Mouse (Mus musculus): ENCODE data around the gene Polr2l. TPM values are rescaled to one million over a fixed set of nuclear protein-coding genes. Genes with fewer than 3 reads are reported as not detected.
A peak's percentile ranks its signal among the peaks of the same experiment; 100 is the strongest.

Gene Polr2l
- polyA plus RNA-seq, 1 experiment from 2014 or later: 72.9 TPM

DNA sequence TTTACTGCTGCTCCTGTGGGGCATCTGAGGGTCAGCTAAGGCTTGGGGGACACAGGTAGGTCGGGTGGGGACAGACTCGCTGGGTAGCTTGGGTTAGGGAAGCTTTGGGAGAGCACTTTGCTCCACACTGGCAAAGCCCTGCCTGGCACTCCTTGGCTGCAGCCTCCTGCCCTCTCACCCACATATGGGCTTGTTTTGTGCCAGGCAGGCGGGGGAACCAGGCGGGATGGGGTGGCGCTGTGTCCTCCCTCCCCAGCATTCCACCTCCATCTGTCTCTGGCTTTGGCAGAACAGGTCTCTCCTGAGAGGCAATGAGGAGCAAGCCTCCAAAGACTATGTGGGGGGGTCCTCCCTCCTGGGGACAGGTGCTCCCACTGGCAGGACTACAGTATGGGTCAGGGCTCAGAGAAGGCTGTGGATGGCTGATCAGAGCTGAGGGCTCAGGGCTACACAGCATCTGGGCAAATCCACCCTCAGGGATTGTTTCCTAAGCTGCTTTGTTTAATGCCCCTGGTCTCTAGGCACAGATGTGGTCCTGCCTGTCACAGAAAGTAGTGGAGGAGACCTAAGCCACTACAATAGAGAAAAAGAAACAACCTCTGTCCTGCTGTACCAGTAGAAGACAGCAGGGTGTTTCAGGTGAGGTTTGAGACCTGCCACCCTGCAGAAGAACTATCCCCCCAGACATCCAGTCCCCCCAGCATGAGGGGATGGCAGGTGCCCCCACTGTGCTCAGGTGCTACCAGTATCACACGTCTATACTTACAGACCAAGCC, 42.0 kb downstream of the Polr2l start:
- no peaks in the 10 kb centered on the region for H3K27me3 ChIP-seq (ENCODE audit: control insufficient read depth, insufficient read depth, low read length)
- ATAC-seq (replicated peaks; ENCODE audit: insufficient number of reproducible peaks, low FRiP score, low TSS enrichment): no peak
- WGBS (ENCODE audit: insufficient replicate concordance): 83% methylated on average over 6 of the region's 6 CpGs
- H3K36me3 ChIP-seq (ENCODE audit: control insufficient read depth, insufficient read depth, low read length): 0 out of 2 replicates have a peak, but pooled peaks cover 8% of the 10 kb centered on the region
- no peak overlapping the region for H3K4me3 ChIP-seq (ENCODE audit: low read depth, low read length)
- H3K9ac ChIP-seq (ENCODE audit: low read depth, low read length): no peak overlapping the region
- H3K4me1 ChIP-seq (ENCODE audit: control insufficient read depth, insufficient read depth, low read length): peaks cover 41% of the 10 kb centered on the region
- no peak overlapping the region for H3K4me2 ChIP-seq
- no peak overlapping the region for H3K27ac ChIP-seq (ENCODE audit: low read depth, low read length)
- H3K9me3 ChIP-seq (replicated peaks; ENCODE audit: control insufficient read depth, low read length): no peaks in the 10 kb centered on the region

DNA sequence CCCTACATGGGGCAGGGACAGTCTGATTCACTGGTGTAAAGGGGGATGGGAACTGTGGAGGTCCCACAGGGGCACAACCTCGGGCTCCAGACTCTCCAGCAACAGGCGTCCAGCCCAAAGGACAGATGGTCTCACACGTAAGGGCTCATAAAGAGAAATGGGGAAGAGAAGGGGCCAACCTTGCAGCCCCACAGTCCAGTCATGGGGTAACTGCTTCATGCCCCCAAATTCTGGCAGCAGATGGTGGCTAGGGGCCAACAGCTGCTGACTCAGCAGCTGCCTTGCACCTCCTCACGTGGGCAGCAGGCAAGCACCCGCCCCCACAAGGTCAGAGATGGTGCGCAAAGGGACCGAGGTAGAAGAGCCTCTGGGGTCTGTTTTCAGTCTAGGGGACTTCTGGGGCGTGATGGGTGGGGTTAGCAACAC, 42.7 kb downstream of the Polr2l start:
- 85% methylated on average over 8 of the region's 8 CpGs for WGBS (ENCODE audit: insufficient replicate concordance)
- H3K4me3 ChIP-seq (ENCODE audit: low read depth, low read length): no peak overlapping the region
- no peak overlapping the region for H3K27ac ChIP-seq (ENCODE audit: low read depth, low read length)
- peaks cover 41% of the 10 kb centered on the region for H3K4me1 ChIP-seq (ENCODE audit: control insufficient read depth, insufficient read depth, low read length)
- no peak overlapping the region for H3K4me2 ChIP-seq
- H3K27me3 ChIP-seq (ENCODE audit: control insufficient read depth, insufficient read depth, low read length): no peaks in the 10 kb centered on the region
- 0 out of 2 replicates have a peak, but pooled peaks cover 8% of the 10 kb centered on the region for H3K36me3 ChIP-seq (ENCODE audit: control insufficient read depth, insufficient read depth, low read length)
- no peak overlapping the region for H3K9ac ChIP-seq (ENCODE audit: low read depth, low read length)
- no peak for ATAC-seq (replicated peaks; ENCODE audit: insufficient number of reproducible peaks, low FRiP score, low TSS enrichment)
- H3K9me3 ChIP-seq (replicated peaks; ENCODE audit: control insufficient read depth, low read length): no peaks in the 10 kb centered on the region

DNA sequence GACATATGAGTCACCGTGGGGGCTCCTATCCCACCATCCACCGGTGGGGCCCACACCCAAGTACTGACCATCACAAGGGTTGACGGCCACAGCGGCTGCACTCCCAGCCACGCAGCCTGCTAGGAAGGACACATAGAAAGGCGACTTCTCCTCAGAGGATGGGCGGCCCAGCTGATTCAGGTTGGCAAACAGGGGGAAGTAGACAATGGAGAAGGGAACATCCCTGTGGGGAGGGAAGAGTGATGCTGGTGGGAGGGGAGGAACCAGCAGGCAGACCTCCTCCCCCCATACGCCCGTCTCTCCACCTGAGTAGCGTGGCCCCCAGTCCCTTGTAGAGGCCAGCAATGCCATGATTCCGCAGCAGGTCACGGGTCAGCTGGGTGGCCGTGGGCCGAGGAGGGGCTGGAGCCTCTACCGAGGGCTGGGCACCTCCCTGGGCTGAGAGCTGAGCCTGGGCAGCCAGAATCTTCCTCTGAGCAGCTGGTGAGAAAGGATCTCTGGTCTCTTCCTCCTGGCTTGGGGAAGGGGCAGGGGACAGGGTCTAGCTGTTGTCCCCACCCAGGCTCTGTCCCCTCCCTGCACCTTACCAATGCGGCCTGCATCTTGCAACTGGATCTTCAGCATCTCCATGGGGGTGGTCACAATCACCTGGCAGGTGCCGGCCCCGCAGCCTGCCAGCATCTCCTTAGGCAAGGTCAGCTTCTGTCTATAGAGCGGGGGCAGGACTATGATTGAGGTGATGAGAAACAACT, 43.3 kb downstream of the Polr2l start:
- 93% methylated on average over 19 of the region's 19 CpGs for WGBS (ENCODE audit: insufficient replicate concordance)
- 0 out of 2 replicates have a peak, but pooled peaks cover 8% of the 10 kb centered on the region for H3K36me3 ChIP-seq (ENCODE audit: control insufficient read depth, insufficient read depth, low read length)
- ATAC-seq (replicated peaks; ENCODE audit: insufficient number of reproducible peaks, low FRiP score, low TSS enrichment): no peak
- no peak overlapping the region for H3K9ac ChIP-seq (ENCODE audit: low read depth, low read length)
- no peaks in the 10 kb centered on the region for H3K27me3 ChIP-seq (ENCODE audit: control insufficient read depth, insufficient read depth, low read length)
- no peak overlapping the region for H3K4me2 ChIP-seq
- H3K9me3 ChIP-seq (replicated peaks; ENCODE audit: control insufficient read depth, low read length): no peaks in the 10 kb centered on the region
- no peak overlapping the region for H3K4me3 ChIP-seq (ENCODE audit: low read depth, low read length)
- H3K4me1 ChIP-seq (ENCODE audit: control insufficient read depth, insufficient read depth, low read length): peaks cover 39% of the 10 kb centered on the region
- H3K27ac ChIP-seq (ENCODE audit: low read depth, low read length): no peak overlapping the region

DNA sequence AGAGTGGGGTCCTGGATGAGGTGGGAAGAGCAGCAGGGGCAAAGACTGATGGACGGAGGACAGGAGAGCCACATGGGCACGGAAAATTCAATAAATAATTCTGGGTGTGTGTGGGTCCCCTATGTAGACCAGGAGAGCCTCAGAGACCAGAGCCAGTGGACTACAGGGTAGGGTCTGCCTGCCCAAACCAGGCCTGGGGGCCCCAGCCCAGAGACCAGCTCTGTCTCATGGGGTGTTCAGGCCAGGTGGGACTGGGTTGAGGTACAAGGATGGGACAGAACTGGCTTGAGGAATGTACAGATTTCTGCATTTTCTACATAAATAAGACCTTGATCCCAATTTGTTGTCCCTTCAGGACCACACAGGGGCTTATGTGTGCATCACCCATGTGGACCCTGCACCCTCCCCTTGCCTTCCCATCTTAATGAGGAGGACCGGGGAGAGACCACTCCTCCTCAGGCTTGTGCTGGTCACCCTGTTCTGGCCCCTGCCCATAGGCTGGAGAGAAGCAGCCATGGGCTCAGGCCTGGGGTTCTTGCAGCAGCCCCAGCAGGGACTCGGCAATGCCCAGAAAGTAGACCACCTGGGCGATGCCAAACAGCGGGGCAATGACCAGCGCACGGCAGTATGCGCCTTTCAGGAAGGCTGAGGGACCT, 44.2 kb downstream of the Polr2l start:
- no peak for ATAC-seq (replicated peaks; ENCODE audit: insufficient number of reproducible peaks, low FRiP score, low TSS enrichment)
- WGBS (ENCODE audit: insufficient replicate concordance): 92% methylated on average over 9 of the region's 9 CpGs
- H3K36me3 ChIP-seq (ENCODE audit: control insufficient read depth, insufficient read depth, low read length): 0 out of 2 replicates have a peak, but pooled peaks cover 8% of the 10 kb centered on the region
- H3K4me2 ChIP-seq: no peak overlapping the region
- H3K9me3 ChIP-seq (replicated peaks; ENCODE audit: control insufficient read depth, low read length): no peaks in the 10 kb centered on the region
- H3K27ac ChIP-seq (ENCODE audit: low read depth, low read length): peak overlapping the region; percentile 71
- H3K27me3 ChIP-seq (ENCODE audit: control insufficient read depth, insufficient read depth, low read length): no peaks in the 10 kb centered on the region
- H3K4me3 ChIP-seq (ENCODE audit: low read depth, low read length): no peak overlapping the region
- H3K4me1 ChIP-seq (ENCODE audit: control insufficient read depth, insufficient read depth, low read length): peaks cover 41% of the 10 kb centered on the region
- no peak overlapping the region for H3K9ac ChIP-seq (ENCODE audit: low read depth, low read length)

DNA sequence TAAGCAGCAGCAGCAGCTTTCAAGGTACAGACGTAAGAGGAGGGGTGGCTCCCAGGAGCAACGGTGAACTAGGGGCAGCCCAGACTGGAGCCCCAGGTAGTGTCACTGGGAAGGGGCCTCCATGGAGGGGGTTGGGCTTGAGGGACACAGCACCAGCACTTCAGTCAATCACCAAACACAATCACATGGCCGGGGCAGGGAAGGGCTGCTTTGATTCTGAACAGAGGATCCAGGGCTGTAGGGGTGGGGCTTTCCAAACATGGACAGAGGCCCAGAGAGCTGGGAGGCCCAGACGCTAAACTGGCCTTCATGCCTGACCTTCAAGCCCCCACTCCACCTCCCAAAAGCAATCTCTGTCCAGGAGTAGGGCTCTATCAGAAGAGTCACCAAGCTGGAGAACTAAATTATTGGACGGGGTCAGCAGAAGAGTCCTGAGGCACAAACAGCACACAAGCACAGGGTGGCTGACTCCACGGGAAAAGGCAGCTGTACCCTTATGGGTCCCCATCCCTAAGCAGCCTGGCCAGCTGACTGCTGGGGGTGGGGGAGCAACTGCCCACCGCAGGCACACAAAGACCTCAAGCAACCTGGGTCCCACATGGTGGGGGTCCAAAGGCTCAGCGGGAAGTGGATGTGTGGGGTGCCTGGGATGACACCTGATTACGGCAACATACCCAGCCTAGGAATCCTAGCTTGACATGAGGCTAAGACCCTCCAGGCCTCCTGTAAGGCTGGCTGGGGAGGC, 44.9 kb downstream of the Polr2l start:
- peaks cover 37% of the 10 kb centered on the region for H3K4me1 ChIP-seq (ENCODE audit: control insufficient read depth, insufficient read depth, low read length)
- H3K9ac ChIP-seq (ENCODE audit: low read depth, low read length): peak overlapping the region; percentile 39; the same call in 1 of the 2 replicates
- H3K9me3 ChIP-seq (replicated peaks; ENCODE audit: control insufficient read depth, low read length): no peaks in the 10 kb centered on the region
- peak overlapping the region; percentile 35 for H3K4me2 ChIP-seq
- peak overlapping the region; percentile 16; the same call in 1 of the 2 replicates for H3K4me3 ChIP-seq (ENCODE audit: low read depth, low read length)
- peak overlapping the region; percentile 71 for H3K27ac ChIP-seq (ENCODE audit: low read depth, low read length)
- 49% methylated on average over 9 of the region's 9 CpGs for WGBS (ENCODE audit: insufficient replicate concordance)
- ATAC-seq (replicated peaks; ENCODE audit: insufficient number of reproducible peaks, low FRiP score, low TSS enrichment): peak; percentile 44; the same call in 1 of the 2 replicates
- 0 out of 2 replicates have a peak, but pooled peaks cover 8% of the 10 kb centered on the region for H3K36me3 ChIP-seq (ENCODE audit: control insufficient read depth, insufficient read depth, low read length)
- no peaks in the 10 kb centered on the region for H3K27me3 ChIP-seq (ENCODE audit: control insufficient read depth, insufficient read depth, low read length)

DNA sequence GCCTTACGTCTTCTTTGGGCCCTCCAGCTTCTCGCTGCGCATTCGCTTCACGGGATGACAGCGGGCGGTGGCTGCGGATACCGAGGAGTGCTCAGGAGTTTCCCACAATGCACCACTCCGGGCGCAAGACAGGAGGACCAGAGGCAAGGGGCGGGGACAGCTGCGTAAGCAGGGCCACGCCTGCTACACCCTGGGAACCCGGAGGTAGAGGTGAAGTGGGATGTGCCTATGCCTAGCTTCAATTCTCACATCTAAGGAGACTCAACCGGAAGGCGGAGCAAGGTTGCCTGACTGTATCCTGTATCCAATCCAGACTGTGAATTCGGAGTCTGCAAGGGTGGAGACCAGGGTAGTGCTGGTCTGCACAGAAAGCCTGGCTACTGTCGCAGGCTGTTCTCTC, 45.6 kb downstream of the Polr2l start, which contains the start of gene Cend1:
TSS of gene Cend1 (minus strand) at position 182 of the 400 bp plus-strand sequence.
- Histone ChIP-seq H3K4me1 (ENCODE audit: control insufficient read depth, insufficient read depth, low read length) (peaks cover 30% of the 10 kb centered on the region), H3K27ac (ENCODE audit: low read depth, low read length) (peak within 1 kb of the TSS; percentile 71)

DNA sequence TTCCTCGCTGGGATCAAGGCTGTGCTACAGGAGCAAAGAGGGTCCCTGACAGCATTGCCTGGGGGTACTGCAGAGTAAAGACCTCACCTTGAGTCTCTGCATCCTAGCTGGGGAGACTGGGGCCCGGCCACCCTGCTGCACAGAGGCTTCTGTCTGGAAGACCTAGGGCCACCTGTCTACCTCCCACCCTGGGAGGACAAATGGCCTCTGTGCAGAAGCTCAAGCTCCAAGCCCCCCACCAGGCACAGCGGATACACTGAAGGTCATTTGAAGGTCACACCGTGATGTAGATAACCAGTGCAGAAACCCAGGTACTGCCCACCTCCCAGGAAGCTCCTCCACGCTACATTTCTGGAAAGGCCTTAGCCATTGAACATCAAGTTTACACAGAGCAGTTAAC, 46.2 kb downstream of the Polr2l start:
- Histone ChIP-seq H3K36me3 (ENCODE audit: control insufficient read depth, insufficient read depth, low read length) (0 out of 2 replicates have a peak, but pooled peaks cover 8% of the 10 kb centered on the region), H3K27ac (ENCODE audit: low read depth, low read length) (no peak overlapping the region), H3K4me1 (ENCODE audit: control insufficient read depth, insufficient read depth, low read length) (peaks cover 24% of the 10 kb centered on the region), H3K27me3 (ENCODE audit: control insufficient read depth, insufficient read depth, low read length) (no peaks in the 10 kb centered on the region), H3K4me3 (ENCODE audit: low read depth, low read length) (peak overlapping the region; percentile 16), H3K9ac (ENCODE audit: low read depth, low read length) (peak overlapping the region; percentile 43; the same call in 1 of the 2 replicates), H3K9me3 (replicated peaks; ENCODE audit: control insufficient read depth, low read length) (no peaks in the 10 kb centered on the region), H3K4me2 (peak overlapping the region; percentile 35)
- 47% methylated on average over 5 of the region's 5 CpGs for WGBS (ENCODE audit: insufficient replicate concordance)
- ATAC-seq (replicated peaks; ENCODE audit: insufficient number of reproducible peaks, low FRiP score, low TSS enrichment): no peak

More for the DNA sequence above, 45.6 kb downstream of the Polr2l start, which contains the start of gene Cend1:
- Histone ChIP-seq H3K27me3 (ENCODE audit: control insufficient read depth, insufficient read depth, low read length) (no peaks in the 10 kb centered on the region), H3K36me3 (ENCODE audit: control insufficient read depth, insufficient read depth, low read length) (0 out of 2 replicates have a peak, but pooled peaks cover 8% of the 10 kb centered on the region), H3K9ac (ENCODE audit: low read depth, low read length) (peak within 1 kb of the TSS; percentile 43; the same call in 1 of the 2 replicates), H3K9me3 (replicated peaks; ENCODE audit: control insufficient read depth, low read length) (no peaks in the 10 kb centered on the region), H3K4me2 (peak within 1 kb of the TSS; percentile 35), H3K4me3 (ENCODE audit: low read depth, low read length) (peak within 1 kb of the TSS; percentile 16)
- WGBS (ENCODE audit: insufficient replicate concordance): 3% methylated on average over 19 of the region's 19 CpGs
- ATAC-seq (replicated peaks; ENCODE audit: insufficient number of reproducible peaks, low FRiP score, low TSS enrichment): peak; percentile 56
